Mouse (Mus musculus) mouse trophoblast stem cell (cell line): ENCODE data around the gene Gm4707.
"Not testable (repeated sequence)": the region's sequence is repeated elsewhere in the genome, so short reads cannot be mapped to it uniquely, and the experiment has no call there.

ENCODE experiments used
- in situ Hi-C, 2 experiments: fragments of 300-500 bp; cut with MseI, MboI; formaldehyde crosslinking; loops; 2 replicates in 1 of 2; 3 replicates in 1 of 2; pipeline ENCODE4 v1.15.1; 2025

The Gm4707 gene

DNA sequence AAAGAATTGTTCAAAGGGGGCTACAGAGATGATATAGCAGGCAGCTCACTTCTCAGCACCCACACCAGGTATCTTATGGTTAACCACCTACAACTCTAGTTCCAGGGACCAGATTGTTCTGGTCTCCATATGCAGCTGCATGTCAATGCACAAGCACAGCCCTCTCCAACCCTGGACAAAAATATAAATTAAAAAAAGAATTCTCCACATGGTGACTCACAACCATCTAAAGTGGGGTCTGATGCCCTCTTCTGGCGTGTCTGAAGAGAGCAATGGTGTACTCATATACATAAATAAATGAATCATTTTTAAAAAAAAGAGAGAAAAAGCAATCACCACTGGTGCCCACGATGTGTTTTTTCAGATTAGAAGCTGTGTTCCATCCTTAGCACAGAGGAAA is 15.0 kb downstream of the Gm4707 start:
- in situ Hi-C loops: no loop called here

DNA sequence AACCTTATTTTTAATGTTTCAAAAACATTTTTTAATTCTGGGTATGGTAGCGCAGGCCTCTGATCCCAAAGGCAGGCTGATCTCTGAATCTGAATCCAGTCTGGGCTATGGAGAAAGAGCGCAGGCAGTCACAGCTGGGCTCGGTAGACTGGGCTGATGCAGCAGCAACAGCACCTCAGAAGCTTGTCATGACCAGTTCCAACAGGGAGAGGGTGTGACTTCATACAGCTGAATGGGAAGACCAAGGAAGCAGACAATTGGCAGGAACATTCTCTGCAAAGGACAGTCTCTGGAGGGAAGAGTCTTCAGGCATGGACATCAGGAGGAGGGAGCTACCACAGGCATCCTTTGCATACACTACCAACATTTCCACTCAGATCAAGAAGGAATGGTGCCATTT is 15.6 kb downstream of the Gm4707 start:
- in situ Hi-C loops: no loop called here

DNA sequence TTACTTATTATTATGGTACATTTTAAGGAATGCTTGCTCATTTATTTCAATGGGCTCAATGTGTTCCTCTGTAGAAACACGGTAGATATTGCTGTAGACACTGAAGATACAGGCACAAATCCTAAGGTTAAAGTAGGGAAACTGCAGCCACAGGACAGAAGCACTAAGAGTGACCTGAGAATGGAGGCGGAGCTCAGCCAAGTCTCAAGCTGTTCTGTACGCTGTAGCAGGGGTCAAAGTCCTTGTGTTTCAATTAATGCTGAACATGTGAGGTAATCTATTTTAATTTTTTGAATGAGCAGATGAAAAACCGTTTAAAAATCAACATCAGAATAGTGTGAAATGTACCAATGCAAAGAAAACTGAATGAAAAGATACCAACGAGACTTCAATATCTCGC is 16.4 kb downstream of the Gm4707 start:
- in situ Hi-C loops: no loop called here

DNA sequence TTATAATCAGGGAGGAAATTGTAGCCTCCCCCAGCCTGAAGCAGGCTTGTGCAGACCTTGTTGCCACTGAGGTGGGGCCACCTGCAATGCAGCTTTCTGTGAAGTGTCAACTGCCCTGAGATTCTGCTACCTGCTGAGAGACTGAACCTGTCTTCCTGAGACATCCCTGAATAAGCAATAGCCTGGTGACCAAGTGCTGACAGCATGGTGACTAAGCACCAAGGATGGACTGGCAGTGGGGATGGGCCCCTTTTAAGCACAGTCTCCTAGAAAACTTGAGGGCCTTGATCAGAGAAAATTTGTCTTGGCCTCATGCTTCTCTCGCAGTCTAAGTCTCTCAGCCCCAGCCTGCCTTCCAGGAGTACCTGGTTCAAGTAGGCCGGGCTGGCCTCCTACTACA is 37.2 kb downstream of the Gm4707 start:
- in situ Hi-C loops: not testable (repeated sequence)

DNA sequence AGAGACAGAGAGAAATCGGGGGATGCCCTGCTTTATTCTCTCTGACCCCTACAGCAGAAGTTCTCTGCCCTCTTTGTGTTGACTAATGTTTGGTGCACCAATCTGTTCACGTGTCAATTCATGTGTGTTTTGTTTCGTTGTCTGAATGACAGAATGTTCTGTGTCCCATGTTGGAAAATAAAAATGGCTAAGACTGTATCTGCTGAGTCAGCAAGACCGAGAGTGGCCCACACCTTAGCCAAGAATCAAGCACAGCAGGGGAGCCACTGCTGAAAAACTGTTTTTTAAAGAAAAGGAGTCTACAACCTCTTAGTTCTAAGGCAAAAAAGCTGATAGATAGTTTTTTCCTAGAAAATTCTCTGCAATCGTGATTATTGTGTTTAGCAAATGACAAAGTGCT is 40.3 kb downstream of the Gm4707 start:
- in situ Hi-C loops: not testable (repeated sequence)

DNA sequence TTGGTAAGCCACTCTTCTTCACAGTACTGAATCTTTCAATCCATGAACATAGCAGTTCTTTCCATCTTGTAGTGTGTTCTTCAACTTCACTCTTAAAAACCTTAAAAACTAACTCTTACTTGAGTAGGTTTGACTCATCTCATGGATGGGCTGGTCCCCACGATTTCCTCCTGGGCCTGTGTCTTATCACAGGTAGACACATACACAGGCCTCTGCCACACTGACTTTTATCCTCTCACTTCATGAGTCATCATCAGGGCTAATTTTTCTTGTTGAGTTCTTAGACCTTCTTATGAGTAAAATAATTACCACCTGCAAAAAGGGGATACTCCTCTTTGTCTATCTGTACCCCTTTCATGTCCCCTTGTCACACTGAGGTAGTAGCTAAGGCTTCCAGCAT is 42.7 kb downstream of the Gm4707 start:
- in situ Hi-C loops: no loop called here
